Mouse (Mus musculus): ENCODE measurements around the gene Prkag3. TPM values are rescaled to one million over a fixed set of nuclear protein-coding genes. Genes with fewer than 3 reads are reported as not detected.

Gene Prkag3
- polyA plus RNA-seq (2012; rRNA removed): not detected in 2 replicates
- polyA plus RNA-seq (2014; fragmentation: Nextera tagmentation; extraction: Ambion mirVana): not detected in 2 replicates

DNA sequence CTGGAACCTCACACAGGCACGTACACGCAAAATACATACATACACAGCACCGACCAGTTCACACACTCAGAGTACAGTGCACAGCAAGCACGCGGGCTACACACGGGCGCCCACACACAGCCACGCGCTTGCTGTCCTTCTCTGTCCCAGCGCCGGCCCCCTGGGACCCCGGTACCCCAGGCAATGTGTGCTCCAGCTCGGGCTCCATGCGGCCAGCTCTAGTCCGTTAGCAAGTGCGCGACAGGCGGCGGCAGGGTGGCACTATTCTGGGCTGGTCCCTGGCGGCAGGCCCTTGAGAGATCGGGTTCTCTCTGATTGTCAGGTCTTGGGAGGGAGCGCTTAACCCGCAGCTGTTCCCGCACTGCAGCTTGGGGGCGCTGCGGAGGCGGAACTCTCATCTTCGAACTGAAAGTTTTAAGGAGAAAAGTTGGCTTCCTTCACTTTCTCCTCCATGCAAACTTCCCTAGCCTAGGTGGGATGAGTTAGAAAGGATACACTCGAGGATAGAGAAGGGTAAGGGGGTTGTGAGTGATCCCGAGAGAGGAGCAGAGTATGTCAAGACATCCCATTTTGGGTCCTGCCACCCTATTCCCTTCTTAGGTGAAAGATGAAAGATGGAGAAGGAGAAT lies at the start of gene Prkag3:
TSS of gene Prkag3 (minus strand) at position 579 of the 629 bp plus-strand sequence.
- peak in 1 of 3 experiments; percentile 10 for DNase-seq (ENCODE audit: low read depth in 3 of 3, low spot score in 3 of 3)
- no peak within 1 kb of the TSS for H3K4me3 ChIP-seq (ENCODE audit: insufficient read depth in 1 of 2, low read depth in 2 of 2, low read length in 2 of 2)
- peak within 1 kb of the TSS; percentile 50 for H3K4me2 ChIP-seq (ENCODE audit: low read depth)
- no peaks in the 10 kb centered on the region for H3K36me3 ChIP-seq (replicated peaks; ENCODE audit: control insufficient read depth, insufficient read depth, low read depth)
- TF ChIP-seq CTCF (IDR thresholded peaks at IDR 0.05; ENCODE audit: low read depth): peak; percentile 64
- no peak for TF ChIP-seq EP300 (IDR thresholded peaks at IDR 0.05; ENCODE audit: low read depth)
- H3K9me3 ChIP-seq (ENCODE audit: control insufficient read depth, low read length): no peaks in the 10 kb centered on the region
- H3K9ac ChIP-seq (replicated peaks): no peak within 1 kb of the TSS
- ATAC-seq (ENCODE audit: insufficient read depth): no peak
- WGBS (ENCODE audit: insufficient replicate concordance): 9% methylated on average over 30 of the region's 30 CpGs
- no peaks in the 10 kb centered on the region; the same call in 1 of the 2 replicates for H3K27me3 ChIP-seq (ENCODE audit: control insufficient read depth, insufficient read depth, low read length)
- H3K4me1 ChIP-seq (replicated peaks; ENCODE audit: control insufficient read depth in 2 of 2, insufficient read depth in 2 of 2, low read length in 1 of 2): no peaks in the 10 kb centered on the region
- H3K27ac ChIP-seq: no peak within 1 kb of the TSS

DNA sequence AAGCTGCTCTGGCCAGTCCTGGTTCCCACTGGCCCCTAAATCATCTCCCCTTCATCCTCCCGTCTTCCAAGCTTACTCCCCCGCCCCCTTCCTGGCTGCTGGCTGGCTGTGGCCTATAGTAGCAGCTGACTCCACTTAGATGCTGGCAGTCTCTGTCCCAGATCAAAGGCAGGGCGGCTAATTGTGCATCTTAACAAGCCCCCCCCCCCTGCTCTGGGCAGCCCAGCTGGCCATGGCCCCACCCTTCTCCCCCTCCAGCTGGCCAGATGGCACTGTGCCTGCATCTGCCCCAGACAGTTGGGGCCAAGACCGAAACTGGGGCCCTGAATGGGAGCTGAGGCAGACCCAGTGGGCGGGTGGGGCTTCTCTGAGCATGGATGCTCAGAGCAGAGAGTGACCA lies 48.4 kb upstream of the Prkag3 start:
- Histone ChIP-seq H3K36me3 (replicated peaks; ENCODE audit: control insufficient read depth, insufficient read depth, low read depth) (no peaks in the 10 kb centered on the region), H3K9me3 (ENCODE audit: control insufficient read depth, low read length) (no peaks in the 10 kb centered on the region), H3K27me3 (ENCODE audit: control insufficient read depth, insufficient read depth, low read length) (peaks cover 85% of the 10 kb centered on the region), H3K4me2 (ENCODE audit: low read depth) (no peak overlapping the region), H3K27ac (no peak overlapping the region), H3K9ac (replicated peaks) (no peak overlapping the region), H3K4me1 (replicated peaks; ENCODE audit: control insufficient read depth in 2 of 2, insufficient read depth in 2 of 2, low read length in 1 of 2) (no peaks in the 10 kb centered on the region), H3K4me3 (ENCODE audit: insufficient read depth in 1 of 2, low read depth in 2 of 2, low read length in 2 of 2) (no peak overlapping the region)
- DNase-seq (ENCODE audit: low read depth in 3 of 3, low spot score in 3 of 3): no peak
- 10% methylated on average over 5 of the region's 5 CpGs for WGBS (ENCODE audit: insufficient replicate concordance)
- TF ChIP-seq CTCF (IDR thresholded peaks at IDR 0.05; ENCODE audit: low read depth) (no peak), EP300 (IDR thresholded peaks at IDR 0.05; ENCODE audit: low read depth) (no peak)
- no peak for ATAC-seq (ENCODE audit: insufficient read depth)

DNA sequence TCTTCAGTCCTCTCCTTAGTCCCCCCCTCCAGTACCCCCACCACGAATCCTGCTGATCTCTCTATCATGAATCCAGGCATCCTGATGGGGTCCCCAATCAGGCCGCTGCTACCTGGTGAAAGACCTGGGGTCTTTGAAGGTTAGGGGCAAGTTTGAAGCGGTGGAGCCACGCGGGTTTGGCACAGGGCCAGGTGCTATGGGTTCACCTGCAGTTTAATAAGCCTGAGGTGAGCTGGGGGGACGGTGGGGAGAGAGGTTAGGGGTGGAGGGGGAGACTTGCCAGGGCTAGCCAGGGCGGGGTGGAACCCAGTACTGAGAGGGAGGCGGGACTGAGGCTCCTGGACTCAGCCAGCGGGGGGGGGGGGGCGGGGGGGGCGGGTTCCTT lies 46.1 kb upstream of the Prkag3 start:
- Histone ChIP-seq H3K9ac (replicated peaks) (no peak overlapping the region), H3K27me3 (ENCODE audit: control insufficient read depth, insufficient read depth, low read length) (peaks cover 87% of the 10 kb centered on the region), H3K4me3 (ENCODE audit: insufficient read depth in 1 of 2, low read depth in 2 of 2, low read length in 2 of 2) (no peak overlapping the region), H3K4me1 (replicated peaks; ENCODE audit: control insufficient read depth in 2 of 2, insufficient read depth in 2 of 2, low read length in 1 of 2) (no peaks in the 10 kb centered on the region), H3K27ac (no peak overlapping the region), H3K9me3 (ENCODE audit: control insufficient read depth, low read length) (no peaks in the 10 kb centered on the region), H3K4me2 (ENCODE audit: low read depth) (no peak overlapping the region), H3K36me3 (replicated peaks; ENCODE audit: control insufficient read depth, insufficient read depth, low read depth) (no peaks in the 10 kb centered on the region)
- under 1% methylated on average over 8 of the region's 11 CpGs for WGBS (ENCODE audit: insufficient replicate concordance)
- no peak for ATAC-seq (ENCODE audit: insufficient read depth)
- no peak for DNase-seq (ENCODE audit: low read depth in 3 of 3, low spot score in 3 of 3)
- TF ChIP-seq EP300 (IDR thresholded peaks at IDR 0.05; ENCODE audit: low read depth) (no peak), CTCF (IDR thresholded peaks at IDR 0.05; ENCODE audit: low read depth) (no peak)

DNA sequence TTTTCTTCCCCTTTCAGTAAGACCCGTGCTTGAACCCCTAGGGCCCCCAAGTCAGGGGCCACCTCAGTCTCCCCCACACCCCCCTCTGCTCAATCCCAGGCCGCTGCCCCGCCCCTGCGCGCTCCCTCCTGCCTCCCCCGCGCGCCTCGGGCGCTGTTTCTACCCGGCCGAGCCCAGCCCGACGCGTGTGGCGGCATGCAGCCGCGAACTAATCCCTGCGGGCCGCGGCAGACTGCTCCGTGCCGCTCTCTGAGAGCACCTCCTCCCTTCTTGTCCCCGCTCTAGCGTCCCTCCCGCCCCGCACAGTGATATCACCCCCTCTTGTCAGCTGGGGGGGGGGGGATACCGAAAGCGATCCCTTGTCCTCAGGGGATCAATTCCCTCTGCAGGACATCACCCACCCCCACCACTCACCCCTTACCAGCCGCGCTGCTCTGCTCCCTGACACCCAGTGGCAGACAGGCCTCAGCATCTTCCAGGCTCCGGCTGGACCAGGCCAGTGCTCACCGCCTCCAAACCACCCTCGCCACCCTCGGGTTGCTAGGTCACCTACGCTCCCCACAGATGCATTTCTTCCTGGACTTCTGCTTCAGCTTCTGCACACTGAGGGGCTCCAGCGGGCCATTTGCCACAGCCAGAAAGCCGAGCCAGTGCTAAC lies 45.6 kb upstream of the Prkag3 start:
- Histone ChIP-seq H3K9ac (replicated peaks) (no peak overlapping the region), H3K27me3 (ENCODE audit: control insufficient read depth, insufficient read depth, low read length) (peaks cover 86% of the 10 kb centered on the region), H3K4me3 (ENCODE audit: insufficient read depth in 1 of 2, low read depth in 2 of 2, low read length in 2 of 2) (no peak overlapping the region), H3K9me3 (ENCODE audit: control insufficient read depth, low read length) (no peaks in the 10 kb centered on the region), H3K36me3 (replicated peaks; ENCODE audit: control insufficient read depth, insufficient read depth, low read depth) (no peaks in the 10 kb centered on the region), H3K27ac (no peak overlapping the region), H3K4me1 (replicated peaks; ENCODE audit: control insufficient read depth in 2 of 2, insufficient read depth in 2 of 2, low read length in 1 of 2) (no peaks in the 10 kb centered on the region), H3K4me2 (ENCODE audit: low read depth) (no peak overlapping the region)
- no peak for ATAC-seq (ENCODE audit: insufficient read depth)
- under 1% methylated on average over 38 of the region's 38 CpGs for WGBS (ENCODE audit: insufficient replicate concordance)
- DNase-seq (ENCODE audit: low read depth in 3 of 3, low spot score in 3 of 3): no peak
- no peak for TF ChIP-seq EP300 (IDR thresholded peaks at IDR 0.05; ENCODE audit: low read depth)
- TF ChIP-seq CTCF (IDR thresholded peaks at IDR 0.05; ENCODE audit: low read depth): no peak

DNA sequence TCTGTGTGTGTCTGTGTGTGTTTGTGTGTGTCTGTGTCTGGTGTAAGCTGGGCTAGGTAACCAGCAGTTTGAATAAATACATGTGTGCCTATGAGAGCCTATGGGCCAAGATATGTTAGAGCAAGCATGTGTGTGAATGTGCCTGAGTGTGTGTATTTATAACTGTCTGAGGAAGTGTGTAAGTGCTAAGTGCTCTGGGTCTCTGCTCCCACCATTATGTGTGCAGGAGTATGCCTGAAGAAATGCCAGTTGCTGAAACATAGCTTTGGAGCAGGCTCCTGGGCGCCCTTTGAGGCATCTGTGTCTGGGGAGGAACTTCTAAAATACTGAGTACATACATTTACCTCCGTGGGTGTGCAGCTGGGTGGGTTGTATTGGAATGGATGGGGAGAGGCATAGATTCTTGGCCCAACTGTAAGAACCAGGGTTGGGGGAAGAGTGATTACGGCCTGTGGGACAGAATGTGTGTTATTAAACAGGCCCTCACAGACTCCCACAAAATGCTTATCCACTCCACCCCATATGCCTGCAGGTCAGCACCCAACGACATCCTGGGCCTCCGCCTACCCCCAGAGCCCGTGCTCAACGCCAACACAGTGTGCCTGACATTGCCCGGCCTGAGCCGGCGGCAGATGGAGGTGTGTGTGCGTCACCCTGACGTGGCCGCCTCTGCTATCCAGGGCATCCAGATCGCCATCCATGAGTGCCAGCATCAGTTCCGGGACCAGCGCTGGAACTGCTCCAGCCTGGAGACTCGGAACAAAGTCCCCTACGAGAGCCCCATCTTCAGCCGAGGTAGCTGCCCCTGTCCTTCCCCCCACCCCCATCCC lies 44.0 kb upstream of the Prkag3 start:
- Histone ChIP-seq H3K27me3 (ENCODE audit: control insufficient read depth, insufficient read depth, low read length) (peaks cover 78% of the 10 kb centered on the region), H3K4me3 (ENCODE audit: insufficient read depth in 1 of 2, low read depth in 2 of 2, low read length in 2 of 2) (no peak overlapping the region), H3K27ac (no peak overlapping the region), H3K4me1 (replicated peaks; ENCODE audit: control insufficient read depth in 2 of 2, insufficient read depth in 2 of 2, low read length in 1 of 2) (no peaks in the 10 kb centered on the region), H3K36me3 (replicated peaks; ENCODE audit: control insufficient read depth, insufficient read depth, low read depth) (no peaks in the 10 kb centered on the region), H3K9me3 (ENCODE audit: control insufficient read depth, low read length) (no peaks in the 10 kb centered on the region), H3K9ac (replicated peaks) (no peak overlapping the region), H3K4me2 (ENCODE audit: low read depth) (no peak overlapping the region)
- ATAC-seq (ENCODE audit: insufficient read depth) (no peak), DNase-seq (ENCODE audit: low read depth in 3 of 3, low spot score in 3 of 3) (no peak)
- TF ChIP-seq EP300 (IDR thresholded peaks at IDR 0.05; ENCODE audit: low read depth) (no peak), CTCF (IDR thresholded peaks at IDR 0.05; ENCODE audit: low read depth) (no peak)
- WGBS (ENCODE audit: insufficient replicate concordance): 11% methylated on average over 19 of the region's 19 CpGs
